Mouse (Mus musculus) neural tube, embryonic 14.5 days (tissue): ENCODE data around the gene Cd5. TPM values are rescaled to one million over a fixed set of nuclear protein-coding genes. Genes with fewer than 3 reads are reported as not detected.

ENCODE experiments used
- ATAC-seq: fragments of 200-750 bp; cut with Nextera tagmentation; 2 replicates; pipeline ENCODE4 v1.8.0; 2017; ENCODE audit warnings: low read depth, mild to moderate bottlenecking, moderate TSS enrichment, moderate library complexity
- H3K27ac ChIP-seq: fragments of 300-500 bp; sonication (generic); 2 replicates; pipeline ENCODE4 v1.5.1; 2014; ENCODE audit warnings: low read depth, mild to moderate bottlenecking, control low read depth, low read length, moderate library complexity, mixed read lengths
- H3K27me3 ChIP-seq: fragments of 300-500 bp; sonication (generic); 2 replicates; pipeline ENCODE4 v1.6.1; 2014; ENCODE audit warnings: low read length; ENCODE audit not compliant: control insufficient read depth, insufficient read depth
- H3K36me3 ChIP-seq: fragments of 300-500 bp; sonication (generic); 2 replicates; pipeline ENCODE4 v1.6.1; 2014; ENCODE audit warnings: low read length, mixed read lengths; ENCODE audit not compliant: control insufficient read depth, insufficient read depth
- H3K4me1 ChIP-seq: fragments of 300-500 bp; sonication (generic); 2 replicates; pipeline ENCODE4 v1.6.1; 2014; ENCODE audit warnings: low read length; ENCODE audit not compliant: control insufficient read depth, insufficient read depth
- H3K4me2 ChIP-seq: fragments of 300-500 bp; sonication (generic); 2 replicates; pipeline ENCODE4 v1.6.1; 2014; ENCODE audit warnings: mild to moderate bottlenecking, low read depth, low read length, control low read depth
- H3K4me3 ChIP-seq: fragments of 300-500 bp; sonication (generic); 2 replicates; pipeline ENCODE4 v1.5.1; 2014; ENCODE audit warnings: low read depth, low read length, control low read depth, mixed read lengths
- H3K9ac ChIP-seq: fragments of 300-500 bp; sonication (generic); replicated peaks from 2 replicates; pipeline ENCODE4 v1.6.1; 2014; ENCODE audit warnings: low read depth, mild to moderate bottlenecking, control low read depth, low read length, mixed read lengths
- H3K9me3 ChIP-seq: fragments of 300-500 bp; sonication (generic); 2 replicates; pipeline ENCODE4 v1.6.1; 2016; ENCODE audit warnings: low read length; ENCODE audit not compliant: control insufficient read depth
- WGBS: fragments of 180-500 bp; shearing (Covaris S2); extraction: QIAGEN DNeasy Blood & Tissue Kit; methylation state at CpG from one replicate; pipeline ENCODE4 v1.1.7; 2014; 5-methylcytosine and 5-hydroxymethylcytosine counted together
- polyA plus RNA-seq: library from polyadenylated mRNA; unstranded; fragments of >200 nt; fragmentation: Nextera tagmentation; extraction: Ambion mirVana; gene quantifications from 2 replicates; pipeline ENCODE4 v1.2.1, GENCODE M21; 2014

Cd5 gene
- polyA plus RNA-seq, 1 experiment from 2014 or later, result 0.44 TPM

DNA sequence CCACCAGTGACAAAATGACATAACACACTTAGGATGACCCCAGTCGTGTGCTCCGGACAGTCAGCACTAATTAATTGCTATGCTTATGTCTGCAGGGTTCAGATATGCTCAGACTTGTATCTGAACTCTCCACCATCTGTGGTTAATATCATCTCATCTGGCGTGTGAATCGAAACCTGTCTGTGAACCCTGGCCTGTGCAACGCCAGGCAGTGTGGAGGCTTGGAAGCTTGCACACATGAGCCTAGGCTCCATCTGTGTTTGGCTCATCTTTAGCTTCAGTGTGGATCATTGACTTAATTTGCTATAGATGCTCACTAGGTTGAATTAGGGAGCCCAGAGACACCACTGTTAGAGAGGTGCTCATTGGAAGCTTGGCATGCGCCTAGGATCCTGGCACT lies 23.7 kb upstream of the Cd5 start:
- H3K4me3 ChIP-seq, result no peak overlapping the region
- no peak overlapping the region for H3K4me2 ChIP-seq
- WGBS, result 93% methylated on average over 6 of the region's 6 CpGs
- no peaks in the 10 kb centered on the region for H3K9me3 ChIP-seq
- no peak for ATAC-seq
- H3K9ac ChIP-seq, result no peak overlapping the region
- no peaks in the 10 kb centered on the region for H3K27me3 ChIP-seq
- no peaks in the 10 kb centered on the region for H3K36me3 ChIP-seq
- H3K27ac ChIP-seq, result no peak overlapping the region
- H3K4me1 ChIP-seq, result no peaks in the 10 kb centered on the region

DNA sequence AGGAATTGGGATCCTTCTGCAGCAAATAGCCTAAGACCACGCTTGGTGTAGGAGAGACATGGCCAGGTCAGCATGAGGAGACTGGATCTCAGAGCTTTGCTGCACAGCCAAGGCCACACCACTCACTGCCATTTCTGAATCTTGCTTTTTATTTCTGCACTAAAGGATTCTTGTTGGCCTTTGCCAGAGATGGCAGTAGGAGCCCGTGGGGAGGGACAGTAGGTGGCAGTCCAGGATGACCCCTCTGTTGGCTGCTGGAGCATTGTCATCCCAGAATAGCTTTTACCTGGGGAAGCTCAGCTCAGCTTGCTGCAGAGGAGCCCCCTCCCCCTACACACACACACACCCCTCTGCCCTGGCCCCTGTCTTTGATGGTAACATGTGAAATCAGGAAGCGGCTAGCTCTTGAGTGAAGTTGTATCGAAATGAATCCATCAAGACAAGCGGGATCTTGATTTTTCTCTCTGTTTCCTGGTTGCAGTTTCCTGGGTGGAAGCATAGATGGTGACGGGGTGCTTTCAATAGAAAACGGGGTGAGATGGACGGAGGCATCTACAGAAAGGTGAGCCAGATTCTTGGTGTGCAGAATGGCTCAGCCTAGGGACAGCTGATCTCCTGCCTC lies 23.1 kb upstream of the Cd5 start:
- no peaks in the 10 kb centered on the region for H3K27me3 ChIP-seq
- H3K36me3 ChIP-seq, result no peaks in the 10 kb centered on the region
- no peak for ATAC-seq
- no peak overlapping the region for H3K9ac ChIP-seq
- no peak overlapping the region for H3K4me2 ChIP-seq
- H3K9me3 ChIP-seq, result no peaks in the 10 kb centered on the region
- no peak overlapping the region for H3K27ac ChIP-seq
- H3K4me3 ChIP-seq, result no peak overlapping the region
- H3K4me1 ChIP-seq, result no peaks in the 10 kb centered on the region
- WGBS, result 89% methylated on average over 8 of the region's 8 CpGs

GRCm38 (mm10) chr19:10759983-10760831 lies 21.4 kb upstream of the Cd5 start:
- H3K9me3 ChIP-seq, result no peaks in the 10 kb centered on the region
- no peaks in the 10 kb centered on the region for H3K4me1 ChIP-seq
- no peaks in the 10 kb centered on the region for H3K27me3 ChIP-seq
- no peak overlapping the region for H3K4me3 ChIP-seq
- 92% methylated on average over 9 of the region's 9 CpGs for WGBS
- no peak overlapping the region for H3K27ac ChIP-seq
- no peak for ATAC-seq
- no peaks in the 10 kb centered on the region for H3K36me3 ChIP-seq
- H3K9ac ChIP-seq, result no peak overlapping the region
- no peak overlapping the region for H3K4me2 ChIP-seq

DNA sequence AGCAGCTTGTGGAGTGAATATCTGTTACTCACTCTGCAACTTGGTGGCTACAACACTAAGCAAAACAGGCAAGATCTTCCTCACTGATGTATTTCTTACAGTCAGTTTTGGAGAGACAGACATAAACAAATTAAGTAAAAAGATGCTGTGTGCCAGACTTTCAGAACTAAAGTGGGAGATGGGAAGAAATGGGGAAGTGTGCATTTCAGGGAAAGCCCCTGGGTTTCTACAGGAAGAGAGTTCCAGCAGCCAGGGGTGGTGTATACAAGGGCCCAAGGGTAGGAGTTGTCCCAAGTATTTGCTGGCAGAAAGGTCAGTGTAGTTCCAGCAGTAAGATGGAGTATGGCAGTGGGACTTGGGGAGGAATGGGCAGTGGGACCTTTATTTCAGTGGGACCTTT lies 20.7 kb upstream of the Cd5 start:
- H3K4me3 ChIP-seq, result no peak overlapping the region
- H3K4me1 ChIP-seq, result no peaks in the 10 kb centered on the region
- no peaks in the 10 kb centered on the region for H3K9me3 ChIP-seq
- no peaks in the 10 kb centered on the region for H3K27me3 ChIP-seq
- no peak overlapping the region for H3K27ac ChIP-seq
- no peak overlapping the region for H3K9ac ChIP-seq
- H3K4me2 ChIP-seq, result no peak overlapping the region
- H3K36me3 ChIP-seq, result no peaks in the 10 kb centered on the region
- ATAC-seq, result no peak

GRCm38 (mm10) chr19:10758708-10759107 lies 19.9 kb upstream of the Cd5 start:
- Histone ChIP-seq H3K27ac (no peak overlapping the region), H3K27me3 (no peaks in the 10 kb centered on the region), H3K4me3 (no peak overlapping the region), H3K9me3 (no peaks in the 10 kb centered on the region), H3K4me2 (no peak overlapping the region), H3K9ac (no peak overlapping the region), H3K36me3 (no peaks in the 10 kb centered on the region), H3K4me1 (no peaks in the 10 kb centered on the region)
- ATAC-seq, result no peak
- 36% methylated on average over 6 of the region's 6 CpGs for WGBS

- H3K9ac ChIP-seq, result no peak overlapping the region
- H3K27ac ChIP-seq, result no peak overlapping the region
- ATAC-seq, result no peak
- WGBS, result 88% methylated on average over 2 of the region's 2 CpGs
- H3K9me3 ChIP-seq, result no peaks in the 10 kb centered on the region
- H3K4me1 ChIP-seq, result no peaks in the 10 kb centered on the region
- no peak overlapping the region for H3K4me2 ChIP-seq
- H3K4me3 ChIP-seq, result no peak overlapping the region
- H3K36me3 ChIP-seq, result no peaks in the 10 kb centered on the region
- no peaks in the 10 kb centered on the region for H3K27me3 ChIP-seq
Measured at GRCm38 (mm10) chr19:10757526-10757925, 18.7 kb upstream of the Cd5 start.

GRCm38 (mm10) chr19:10757125-10757524 lies 18.3 kb upstream of the Cd5 start:
- no peak overlapping the region for H3K4me3 ChIP-seq
- H3K9ac ChIP-seq, result no peak overlapping the region
- H3K9me3 ChIP-seq, result no peaks in the 10 kb centered on the region
- no peak overlapping the region for H3K4me2 ChIP-seq
- no peaks in the 10 kb centered on the region for H3K4me1 ChIP-seq
- H3K27me3 ChIP-seq, result no peaks in the 10 kb centered on the region
- no peak overlapping the region for H3K27ac ChIP-seq
- no peaks in the 10 kb centered on the region for H3K36me3 ChIP-seq
- no peak for ATAC-seq

DNA sequence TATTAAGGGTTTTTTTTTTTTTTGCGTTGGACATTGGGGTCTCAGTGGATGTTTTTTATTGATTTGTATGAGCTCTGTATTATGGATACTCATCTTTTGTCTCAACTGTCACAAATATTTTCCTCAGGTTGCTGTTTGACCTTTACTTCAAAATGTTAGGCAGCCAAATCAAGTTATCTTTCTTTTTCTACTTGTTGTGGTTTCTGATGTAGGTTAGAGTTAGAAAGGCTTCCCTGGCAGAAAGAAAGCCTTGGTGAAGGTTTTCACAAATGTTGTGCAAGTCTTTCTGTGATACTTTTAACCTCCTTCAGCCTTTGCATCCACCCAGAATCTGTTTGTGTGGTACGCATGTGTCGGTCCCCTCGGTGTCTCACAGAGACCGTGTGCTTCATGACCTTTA lies 13.8 kb upstream of the Cd5 start:
- Histone ChIP-seq H3K36me3 (no peaks in the 10 kb centered on the region), H3K4me1 (no peaks in the 10 kb centered on the region), H3K9me3 (no peaks in the 10 kb centered on the region), H3K4me3 (no peak overlapping the region), H3K9ac (no peak overlapping the region), H3K27ac (no peak overlapping the region), H3K4me2 (no peak overlapping the region), H3K27me3 (no peaks in the 10 kb centered on the region)
- no peak for ATAC-seq
- WGBS, result 96% methylated on average over 5 of the region's 5 CpGs

DNA sequence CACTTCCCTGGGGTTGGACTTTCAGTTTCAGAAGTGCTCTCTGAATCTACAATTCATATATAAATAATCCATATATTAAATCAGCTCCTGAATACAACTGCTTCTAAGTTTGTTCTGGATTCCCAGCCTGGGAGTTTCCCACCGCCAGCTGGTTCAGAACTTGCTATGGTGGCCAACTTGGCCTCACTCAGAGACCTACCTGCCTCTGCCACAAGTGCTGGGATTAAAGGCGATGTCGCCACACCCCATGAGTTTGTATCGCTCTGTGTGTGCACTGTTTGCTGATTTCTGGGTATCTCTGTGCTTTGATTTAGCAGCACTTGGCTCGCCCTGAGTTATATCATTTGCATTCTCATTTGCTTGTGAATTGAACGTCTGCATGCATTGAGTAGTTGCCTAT lies 13.3 kb upstream of the Cd5 start:
- H3K27ac ChIP-seq, result no peak overlapping the region
- 90% methylated on average over 6 of the region's 6 CpGs for WGBS
- no peak overlapping the region for H3K4me2 ChIP-seq

More for the DNA sequence above, 13.3 kb upstream of the Cd5 start:
- Histone ChIP-seq H3K4me1 (no peaks in the 10 kb centered on the region), H3K36me3 (no peaks in the 10 kb centered on the region), H3K9ac (no peak overlapping the region), H3K9me3 (no peaks in the 10 kb centered on the region), H3K27me3 (no peaks in the 10 kb centered on the region), H3K4me3 (no peak overlapping the region)
- ATAC-seq, result no peak
